Mouse (Mus musculus) heart, embryonic 12.5 days (tissue): ENCODE results near the gene Trim62. TPM values are rescaled to one million over a fixed set of nuclear protein-coding genes. Genes with fewer than 3 reads are reported as not detected.
A peak's percentile ranks its signal among the peaks of the same experiment; 100 is the strongest.
"Not testable (repeated sequence)": the region's sequence is repeated elsewhere in the genome, so short reads cannot be mapped to it uniquely, and the experiment has no call there.

ENCODE experiments used
- ATAC-seq: fragments of 200-750 bp; cut with Nextera tagmentation; 2 replicates; pipeline ENCODE4 v1.8.0; 2017; ENCODE audit warnings: moderate TSS enrichment, moderate library complexity; ENCODE audit not compliant: insufficient number of reproducible peaks, low FRiP score
- H3K27ac ChIP-seq: fragments of 300-500 bp; sonication (generic); 2 replicates; pipeline ENCODE4 v1.5.1; 2016; ENCODE audit warnings: mild to moderate bottlenecking, moderate library complexity; ENCODE audit not compliant: poor library complexity, severe bottlenecking
- H3K27me3 ChIP-seq: fragments of 300-500 bp; sonication (generic); replicated peaks from 2 replicates; pipeline ENCODE4 v1.6.1; 2016; ENCODE audit warnings: mild to moderate bottlenecking, moderate library complexity
- H3K36me3 ChIP-seq: fragments of 300-500 bp; sonication (generic); 2 replicates; pipeline ENCODE4 v1.6.1; 2016; ENCODE audit warnings: mild to moderate bottlenecking, moderate library complexity
- H3K4me1 ChIP-seq: fragments of 300-500 bp; sonication (generic); replicated peaks from 2 replicates; pipeline ENCODE4 v1.6.1; 2016; ENCODE audit warnings: mild to moderate bottlenecking
- H3K4me2 ChIP-seq: fragments of 300-500 bp; sonication (generic); 2 replicates; pipeline ENCODE4 v1.6.1; 2016; ENCODE audit warnings: mild to moderate bottlenecking, moderate library complexity
- H3K4me3 ChIP-seq: fragments of 300-500 bp; sonication (generic); 2 replicates; pipeline ENCODE4 v1.5.1; 2016; ENCODE audit warnings: mild to moderate bottlenecking
- H3K9ac ChIP-seq: fragments of 300-500 bp; sonication (generic); 2 replicates; pipeline ENCODE4 v1.6.1; 2016; ENCODE audit warnings: mild to moderate bottlenecking, moderate library complexity
- H3K9me3 ChIP-seq: fragments of 300-500 bp; sonication (generic); replicated peaks from 2 replicates; pipeline ENCODE4 v1.6.1; 2016; ENCODE audit warnings: mild to moderate bottlenecking, moderate library complexity
- WGBS: fragments of 180-500 bp; shearing (Covaris S2); methylation state at CpG from one replicate; pipeline ENCODE4 v1.1.7; 2016; 5-methylcytosine and 5-hydroxymethylcytosine counted together
- polyA plus RNA-seq: library from polyadenylated mRNA; unstranded; fragments of >200 nt; fragmentation: Nextera tagmentation; extraction: Ambion mirVana; gene quantifications from 2 replicates; pipeline ENCODE4 v1.2.1, GENCODE M21; 2016

Gene Trim62
- polyA plus RNA-seq, 1 experiment from 2014 or later = 5.0 TPM

GRCm38 (mm10) chr4:128857212-128857611 is 26.2 kb upstream of the Trim62 start:
- Histone ChIP-seq H3K4me2 (no peak overlapping the region), H3K9me3 (no peaks in the 10 kb centered on the region), H3K27me3 (peaks cover under 1% of the 10 kb centered on the region), H3K36me3 (no peaks in the 10 kb centered on the region), H3K9ac (no peak overlapping the region), H3K27ac (no peak overlapping the region), H3K4me3 (no peak overlapping the region), H3K4me1 (peaks cover 14% of the 10 kb centered on the region)
- WGBS = 50% methylated on average over 2 of the region's 2 CpGs
- peak; percentile 54; the same call in 1 of the 2 replicates for ATAC-seq

GRCm38 (mm10) chr4:128858226-128858625 is 25.2 kb upstream of the Trim62 start:
- not testable (repeated sequence) for H3K4me1 ChIP-seq, H3K9ac ChIP-seq, H3K27me3 ChIP-seq, H3K9me3 ChIP-seq, H3K4me2 ChIP-seq, H3K27ac ChIP-seq, H3K36me3 ChIP-seq, ATAC-seq, H3K4me3 ChIP-seq

DNA sequence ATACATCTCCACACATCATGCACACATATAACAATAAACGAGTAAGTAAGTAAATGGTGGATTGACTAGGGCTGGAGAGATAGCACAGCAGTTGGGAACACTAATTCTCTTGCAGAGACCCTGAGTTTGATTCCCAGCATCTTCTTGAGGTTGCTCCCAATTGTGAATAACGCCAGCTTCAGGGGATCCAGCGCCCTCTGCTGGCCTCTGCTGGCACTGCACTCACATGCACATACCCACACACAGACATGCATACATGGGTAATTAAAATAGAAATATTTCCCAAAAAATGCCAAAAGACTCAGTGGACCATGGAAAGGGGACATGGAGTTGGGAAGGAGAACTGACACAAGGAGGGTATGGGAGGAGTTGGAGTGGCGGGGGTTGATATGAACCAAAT is 24.5 kb upstream of the Trim62 start:
- no peak overlapping the region for H3K27ac ChIP-seq
- WGBS = 66% methylated on average over 4 of the region's 4 CpGs
- ATAC-seq = no peak
- H3K4me1 ChIP-seq = peaks cover 9% of the 10 kb centered on the region
- no peak overlapping the region for H3K9ac ChIP-seq
- no peaks in the 10 kb centered on the region for H3K9me3 ChIP-seq
- H3K27me3 ChIP-seq = peaks cover 5% of the 10 kb centered on the region
- H3K36me3 ChIP-seq = no peaks in the 10 kb centered on the region
- no peak overlapping the region for H3K4me2 ChIP-seq
- no peak overlapping the region for H3K4me3 ChIP-seq

DNA sequence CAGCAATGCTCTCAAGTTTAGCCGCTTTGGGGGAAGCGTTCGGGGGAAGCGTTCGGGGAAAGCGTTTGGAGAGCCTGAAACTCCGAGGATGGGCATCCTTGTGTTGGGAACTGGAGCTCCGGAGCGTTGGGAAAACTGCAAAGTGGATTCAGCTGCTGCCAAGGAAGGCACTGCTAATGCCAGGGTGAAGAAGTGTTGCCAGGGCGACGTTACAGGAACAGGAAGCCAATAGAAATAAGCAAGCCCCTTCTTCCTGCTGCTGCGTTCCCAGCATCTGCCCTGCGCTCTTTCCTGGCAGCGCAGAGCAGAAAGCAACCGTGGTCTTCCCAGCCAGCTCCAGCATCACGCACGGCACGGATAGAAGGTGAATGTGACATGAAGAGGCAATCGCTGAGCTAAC is 10.4 kb upstream of the Trim62 start:
- 46% methylated on average over 19 of the region's 19 CpGs for WGBS
- Histone ChIP-seq H3K27me3 (peaks cover 28% of the 10 kb centered on the region), H3K4me2 (peak overlapping the region; percentile 39; the same call in 1 of the 2 replicates), H3K36me3 (no peaks in the 10 kb centered on the region), H3K4me1 (peaks cover 11% of the 10 kb centered on the region; the same call in 1 of the 2 replicates), H3K9ac (no peak overlapping the region), H3K4me3 (no peak overlapping the region), H3K9me3 (no peaks in the 10 kb centered on the region), H3K27ac (no peak overlapping the region)
- ATAC-seq = no peak

DNA sequence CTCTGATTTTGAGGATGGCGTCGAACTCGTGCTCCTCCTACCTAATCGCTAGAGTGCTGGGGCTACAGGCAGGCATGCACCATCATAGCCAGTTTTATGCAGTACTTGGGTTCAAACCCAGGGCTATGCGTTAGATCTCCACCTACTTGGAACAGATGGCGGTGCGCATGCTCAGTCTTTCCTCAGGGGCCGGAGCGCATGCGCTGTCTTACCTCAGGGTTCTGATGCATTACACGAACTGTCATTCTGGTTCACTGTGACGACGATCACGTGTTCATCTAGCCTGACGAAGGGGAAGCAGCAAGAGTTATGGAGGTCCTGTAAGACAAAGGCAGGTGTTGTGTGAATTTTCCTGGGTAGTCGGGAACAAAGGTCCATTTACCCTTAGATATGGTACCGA is 9.3 kb upstream of the Trim62 start:
- Histone ChIP-seq H3K4me2 (no peak overlapping the region), H3K9me3 (no peaks in the 10 kb centered on the region), H3K27ac (no peak overlapping the region), H3K4me3 (no peak overlapping the region), H3K36me3 (no peaks in the 10 kb centered on the region), H3K27me3 (peaks cover 34% of the 10 kb centered on the region), H3K9ac (no peak overlapping the region), H3K4me1 (peaks cover 13% of the 10 kb centered on the region; the same call in 1 of the 2 replicates)
- WGBS = 90% methylated on average over 17 of the region's 17 CpGs
- no peak for ATAC-seq

GRCm38 (mm10) chr4:128875439-128875838 is 7.9 kb upstream of the Trim62 start:
- Histone ChIP-seq H3K4me1 (peaks cover 18% of the 10 kb centered on the region; the same call in 1 of the 2 replicates), H3K9ac (no peak overlapping the region), H3K36me3 (no peaks in the 10 kb centered on the region), H3K4me2 (no peak overlapping the region), H3K27ac (no peak overlapping the region), H3K4me3 (no peak overlapping the region), H3K27me3 (peaks cover 42% of the 10 kb centered on the region), H3K9me3 (no peaks in the 10 kb centered on the region)
- no peak for ATAC-seq
- 84% methylated on average over 11 of the region's 11 CpGs for WGBS

DNA sequence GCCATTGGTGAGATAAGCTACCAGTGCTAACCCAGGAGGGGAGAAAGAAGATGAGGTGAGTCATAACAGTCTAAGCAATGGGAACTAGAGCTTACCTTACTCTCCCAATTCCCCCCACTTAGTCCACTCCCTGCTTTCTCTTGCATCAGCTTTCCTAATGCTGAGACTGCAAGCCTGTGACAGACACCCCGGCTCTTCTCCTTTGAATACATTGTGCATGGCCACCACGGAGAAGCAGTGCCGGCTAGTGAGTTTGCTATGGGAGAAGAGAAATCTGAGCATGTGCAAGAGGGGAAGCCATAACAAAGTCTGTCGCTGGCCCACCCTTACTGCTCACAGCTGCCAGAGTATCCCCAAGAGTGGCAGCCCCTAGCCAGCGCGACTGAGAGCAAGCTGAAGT is 5.9 kb upstream of the Trim62 start:
- H3K4me2 ChIP-seq = no peak overlapping the region; the same call in 1 of the 2 replicates
- no peaks in the 10 kb centered on the region for H3K36me3 ChIP-seq
- H3K27ac ChIP-seq = no peak overlapping the region
- H3K9me3 ChIP-seq = peaks cover 5% of the 10 kb centered on the region
- no peak for ATAC-seq
- H3K27me3 ChIP-seq = peaks cover 37% of the 10 kb centered on the region
- H3K4me1 ChIP-seq = peaks cover 18% of the 10 kb centered on the region; the same call in 1 of the 2 replicates
- 10% methylated on average over 6 of the region's 6 CpGs for WGBS
- no peak overlapping the region for H3K9ac ChIP-seq
- H3K4me3 ChIP-seq = no peak overlapping the region

GRCm38 (mm10) chr4:128878901-128879491 is 4.4 kb upstream of the Trim62 start:
- WGBS = 23% methylated on average over 13 of the region's 13 CpGs
- Histone ChIP-seq H3K36me3 (no peaks in the 10 kb centered on the region), H3K4me3 (no peak overlapping the region), H3K9ac (no peak overlapping the region), H3K4me1 (peaks cover 15% of the 10 kb centered on the region; the same call in 1 of the 2 replicates), H3K27ac (no peak overlapping the region), H3K4me2 (no peak overlapping the region), H3K27me3 (peaks cover 30% of the 10 kb centered on the region), H3K9me3 (peaks cover 5% of the 10 kb centered on the region)
- no peak for ATAC-seq

GRCm38 (mm10) chr4:128883801-128884710 is 676 bp downstream of the Trim62 start:
- Histone ChIP-seq H3K9ac (peak overlapping the region; percentile 79), H3K9me3 (peaks cover 5% of the 10 kb centered on the region), H3K27ac (no peak overlapping the region; the same call in 1 of the 2 replicates), H3K4me2 (peak overlapping the region; percentile 98), H3K36me3 (peaks cover 7% of the 10 kb centered on the region), H3K4me3 (peak overlapping the region; percentile 65), H3K27me3 (peaks cover 8% of the 10 kb centered on the region; the same call in 1 of the 2 replicates), H3K4me1 (0 out of 2 replicates have a peak, but pooled peaks cover 12% of the 10 kb centered on the region)
- under 1% methylated on average over 94 of the region's 94 CpGs for WGBS
- peak; percentile 62 for ATAC-seq

DNA sequence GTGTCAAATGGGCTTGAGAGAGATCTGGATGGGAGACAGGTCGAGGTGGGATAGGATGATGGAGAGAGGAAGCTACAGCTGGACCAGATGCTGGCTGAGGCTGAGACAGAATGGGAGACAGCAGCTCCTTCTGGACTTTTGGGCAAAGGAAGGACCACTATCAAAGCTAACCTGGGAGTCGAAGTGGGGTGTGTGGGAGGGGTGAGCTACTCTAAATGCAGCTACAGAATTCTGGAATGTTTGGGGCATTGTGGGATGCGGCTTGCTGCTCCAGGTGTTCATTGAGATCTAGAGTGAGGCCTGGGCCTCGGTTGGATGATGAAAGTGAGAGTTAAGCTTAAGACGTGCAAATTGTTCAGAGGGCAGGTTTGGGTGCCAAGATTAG is 1.3 kb downstream of the Trim62 start:
- no peak overlapping the region for H3K9ac ChIP-seq
- WGBS = 47% methylated on average over 5 of the region's 5 CpGs
- peaks cover 5% of the 10 kb centered on the region for H3K9me3 ChIP-seq
- H3K4me3 ChIP-seq = peak overlapping the region; percentile 65
- H3K27me3 ChIP-seq = peaks cover 2% of the 10 kb centered on the region; the same call in 1 of the 2 replicates
- peak; percentile 46 for ATAC-seq
- no peak overlapping the region for H3K27ac ChIP-seq
- peaks cover 10% of the 10 kb centered on the region for H3K36me3 ChIP-seq
- H3K4me2 ChIP-seq = peak overlapping the region; percentile 98
- H3K4me1 ChIP-seq = 0 out of 2 replicates have a peak, but pooled peaks cover 7% of the 10 kb centered on the region

DNA sequence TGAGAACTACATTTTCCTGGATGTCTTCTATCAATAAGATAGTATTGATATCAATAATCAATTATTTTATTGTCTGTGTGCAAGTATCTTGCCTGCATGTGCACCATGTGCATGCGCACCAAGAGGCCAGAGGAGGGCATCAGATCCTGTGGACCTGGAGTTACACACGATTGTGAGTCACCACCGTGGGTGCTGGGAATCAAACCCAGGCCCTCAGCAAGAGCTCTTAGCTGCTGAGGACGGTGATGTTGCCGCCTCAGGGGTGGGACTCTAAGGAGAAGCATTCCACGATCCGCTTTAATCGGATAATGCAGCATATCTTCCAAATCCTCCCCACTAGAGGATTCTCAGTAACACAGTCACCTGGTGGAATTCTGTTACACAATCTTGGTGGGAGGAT is 2.2 kb downstream of the Trim62 start:
- ATAC-seq = no peak
- H3K36me3 ChIP-seq = peaks cover 10% of the 10 kb centered on the region
- WGBS = 94% methylated on average over 8 of the region's 8 CpGs
- H3K4me2 ChIP-seq = no peak overlapping the region
- H3K9ac ChIP-seq = no peak overlapping the region
- H3K4me3 ChIP-seq = no peak overlapping the region
- H3K27ac ChIP-seq = no peak overlapping the region
- H3K4me1 ChIP-seq = 0 out of 2 replicates have a peak, but pooled peaks cover 7% of the 10 kb centered on the region
- no peaks in the 10 kb centered on the region for H3K27me3 ChIP-seq
- peaks cover 5% of the 10 kb centered on the region for H3K9me3 ChIP-seq
